Mouse (Mus musculus): ENCODE measurements at regions not wholly inside any gene's neighbourhood (a gene's known extent, or its start where the extent isn't known, plus 50 kb on each side); places are given as distances from the start of the nearest gene placed in this dataset.

DNA sequence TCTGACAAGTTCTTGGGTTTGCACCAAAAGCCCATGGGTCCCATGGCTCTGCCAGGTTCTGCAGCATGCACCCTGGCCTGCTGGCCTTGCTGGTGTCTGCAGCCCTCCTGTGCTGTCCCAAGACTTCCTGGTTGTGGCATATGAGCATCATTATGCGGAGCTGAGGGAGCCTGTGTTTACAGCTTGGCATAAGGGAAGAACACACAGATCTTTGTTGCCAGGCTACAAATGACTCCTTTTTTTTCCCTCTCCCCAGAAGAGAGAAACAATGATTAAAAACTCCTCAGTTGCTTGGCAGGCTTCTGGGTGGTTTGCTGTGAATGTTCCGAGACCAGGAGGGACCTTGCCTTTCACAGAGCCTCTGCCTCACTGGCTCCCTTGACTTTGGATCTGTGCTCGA is 323.6 kb upstream of the Zmiz1 start:
- no peak for TF ChIP-seq CTCF (conservative IDR thresholded peaks at IDR 0.05; ENCODE audit: low read length)
- TF ChIP-seq POU5F1 (IDR thresholded peaks at IDR 0.05; ENCODE audit: borderline replicate concordance, low read length) = no peak
